Mouse (Mus musculus): Measurements from ENCODE around the gene Krtap3-3. TPM values are rescaled to one million over a fixed set of nuclear protein-coding genes. Genes with fewer than 3 reads are reported as not detected.

Gene Krtap3-3
- polyA plus RNA-seq, 1 experiment = 1.2 TPM

GRCm38 (mm10) chr11:99566530-99566929 lies 15.9 kb upstream of the Krtap3-3 start, which contains the start of gene Krtap3-1:
Krtap3-1 (minus strand) TSS chr11:99566630.
- H3K4me3 ChIP-seq (replicated peaks; ENCODE audit: extremely low read depth, low read depth, low read length) = no peak within 1 kb of the TSS
- no peaks in the 10 kb centered on the region for H3K4me1 ChIP-seq (ENCODE audit: control insufficient read depth, insufficient read depth, low read length)
- 95% methylated on average over 7 of the region's 7 CpGs for whole genome bisulfite sequencing
- no peak for TF ChIP-seq CTCF (IDR thresholded peaks at IDR 0.05; ENCODE audit: insufficient read depth, low read length)
- no peak for TF ChIP-seq POLR2A (IDR thresholded peaks at IDR 0.05; ENCODE audit: borderline replicate concordance, extremely low read depth, low read depth, low read length)
- DNase-seq = no peak

GRCm38 (mm10) chr11:99562580-99562979 lies 11.9 kb upstream of the Krtap3-3 start:
- no peak overlapping the region for H3K4me3 ChIP-seq (replicated peaks; ENCODE audit: extremely low read depth, low read depth, low read length)
- TF ChIP-seq CTCF (IDR thresholded peaks at IDR 0.05; ENCODE audit: insufficient read depth, low read length) (no peak), POLR2A (IDR thresholded peaks at IDR 0.05; ENCODE audit: borderline replicate concordance, extremely low read depth, low read depth, low read length) (no peak)
- no peaks in the 10 kb centered on the region for H3K4me1 ChIP-seq (ENCODE audit: control insufficient read depth, insufficient read depth, low read length)
- no peak for DNase-seq
- 76% methylated on average over 6 of the region's 6 CpGs for WGBS

DNA sequence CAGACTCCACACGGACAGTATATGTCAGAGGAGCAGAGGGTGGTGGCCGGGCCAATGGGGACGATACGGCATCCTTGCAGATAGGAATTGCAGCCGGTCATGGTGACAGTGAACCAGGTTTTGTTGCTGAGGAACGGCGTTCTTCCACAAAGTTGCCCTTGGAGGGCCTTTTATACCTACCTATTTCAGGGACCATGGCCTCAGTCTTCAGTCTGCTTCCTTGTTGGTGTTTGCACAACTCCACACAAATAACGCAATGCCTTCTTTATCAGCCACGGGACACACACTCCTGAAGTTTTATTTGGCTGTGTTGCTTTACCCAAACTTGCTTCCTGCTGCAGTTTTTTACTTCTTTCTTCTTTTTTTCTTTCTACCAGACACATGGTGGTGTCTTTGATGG lies 8.7 kb upstream of the Krtap3-3 start, which contains the start of gene Gm11939:
TSS of gene Gm11939 (minus strand) at position 101 of the 400 bp plus-strand sequence.
- Histone ChIP-seq H3K4me3 (replicated peaks; ENCODE audit: extremely low read depth, low read depth, low read length) (no peak within 1 kb of the TSS), H3K4me1 (ENCODE audit: control insufficient read depth, insufficient read depth, low read length) (no peaks in the 10 kb centered on the region)
- no peak for DNase-seq
- TF ChIP-seq CTCF (IDR thresholded peaks at IDR 0.05; ENCODE audit: insufficient read depth, low read length) (no peak), POLR2A (IDR thresholded peaks at IDR 0.05; ENCODE audit: borderline replicate concordance, extremely low read depth, low read depth, low read length) (no peak)
- WGBS = 80% methylated on average over 9 of the region's 9 CpGs

GRCm38 (mm10) chr11:99557976-99558745 lies 7.5 kb upstream of the Krtap3-3 start:
- 60% methylated on average over 3 of the region's 3 CpGs for WGBS
- DNase-seq = no peak
- TF ChIP-seq CTCF (IDR thresholded peaks at IDR 0.05; ENCODE audit: insufficient read depth, low read length) (no peak), POLR2A (IDR thresholded peaks at IDR 0.05; ENCODE audit: borderline replicate concordance, extremely low read depth, low read depth, low read length) (no peak)
- Histone ChIP-seq H3K4me1 (ENCODE audit: control insufficient read depth, insufficient read depth, low read length) (no peaks in the 10 kb centered on the region), H3K4me3 (replicated peaks; ENCODE audit: extremely low read depth, low read depth, low read length) (no peak overlapping the region)

DNA sequence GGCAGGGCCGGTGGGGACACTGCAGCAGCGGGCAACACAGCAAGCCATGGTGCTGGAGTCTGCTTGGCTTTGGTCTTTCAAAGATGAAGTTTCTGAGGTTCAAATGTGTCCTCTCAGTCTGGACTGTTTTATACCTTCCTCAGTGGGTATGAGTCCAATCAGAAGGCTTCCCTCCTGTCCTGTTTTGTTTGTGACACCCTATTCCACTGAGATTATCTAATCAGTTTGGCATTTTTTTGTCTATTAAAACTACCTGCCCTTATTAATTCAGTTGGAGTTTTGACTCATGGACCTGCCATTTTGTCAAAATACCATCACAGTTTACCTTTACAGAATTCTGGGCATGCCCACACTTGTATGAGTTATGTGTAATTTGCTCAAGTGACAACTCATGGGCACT lies 6.1 kb upstream of the Krtap3-3 start, which contains the start of gene Krtap3-2:
TSS of gene Krtap3-2 (minus strand) at position 101 of the 400 bp plus-strand sequence.
- Histone ChIP-seq H3K4me1 (ENCODE audit: control insufficient read depth, insufficient read depth, low read length) (no peaks in the 10 kb centered on the region), H3K4me3 (replicated peaks; ENCODE audit: extremely low read depth, low read depth, low read length) (no peak within 1 kb of the TSS)
- 66% methylated on average over 2 of the region's 2 CpGs for WGBS
- no peak for DNase-seq
- TF ChIP-seq POLR2A (IDR thresholded peaks at IDR 0.05; ENCODE audit: borderline replicate concordance, extremely low read depth, low read depth, low read length) (no peak), CTCF (IDR thresholded peaks at IDR 0.05; ENCODE audit: insufficient read depth, low read length) (no peak)

DNA sequence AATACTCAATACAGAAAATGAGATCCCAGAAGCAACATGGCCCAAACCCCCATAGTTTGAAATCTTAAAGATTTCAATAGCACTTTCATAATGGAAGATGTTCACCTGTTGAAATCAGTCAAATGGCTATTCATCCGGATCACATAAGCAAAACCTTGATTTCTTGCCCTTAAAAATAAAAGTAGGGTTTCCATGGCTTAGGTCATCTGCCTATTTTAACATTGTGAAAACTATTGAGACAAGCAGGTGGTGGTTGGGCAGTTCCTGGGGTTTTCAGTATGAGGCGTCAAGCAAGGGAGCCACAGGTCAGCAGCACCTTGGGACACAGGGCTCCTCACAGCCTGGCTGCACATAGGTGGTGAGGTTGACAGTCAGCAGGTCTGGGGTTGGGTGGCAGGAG lies 5.5 kb upstream of the Krtap3-3 start:
- TF ChIP-seq POLR2A (IDR thresholded peaks at IDR 0.05; ENCODE audit: borderline replicate concordance, extremely low read depth, low read depth, low read length) (no peak), CTCF (IDR thresholded peaks at IDR 0.05; ENCODE audit: insufficient read depth, low read length) (no peak)
- Histone ChIP-seq H3K4me1 (ENCODE audit: control insufficient read depth, insufficient read depth, low read length) (no peaks in the 10 kb centered on the region), H3K4me3 (replicated peaks; ENCODE audit: extremely low read depth, low read depth, low read length) (no peak overlapping the region)
- WGBS = 87% methylated on average over 2 of the region's 2 CpGs
- DNase-seq = no peak

GRCm38 (mm10) chr11:99547892-99548291 lies 2.8 kb downstream of the Krtap3-3 start:
- DNase-seq = no peak
- no peak overlapping the region for H3K4me3 ChIP-seq (replicated peaks; ENCODE audit: extremely low read depth, low read depth, low read length)
- no peaks in the 10 kb centered on the region for H3K4me1 ChIP-seq (ENCODE audit: control insufficient read depth, insufficient read depth, low read length)
- TF ChIP-seq POLR2A (IDR thresholded peaks at IDR 0.05; ENCODE audit: borderline replicate concordance, extremely low read depth, low read depth, low read length) (no peak), CTCF (IDR thresholded peaks at IDR 0.05; ENCODE audit: insufficient read depth, low read length) (no peak)

GRCm38 (mm10) chr11:99539721-99540120 lies 10.9 kb downstream of the Krtap3-3 start:
- TF ChIP-seq CTCF (IDR thresholded peaks at IDR 0.05; ENCODE audit: insufficient read depth, low read length) (no peak), POLR2A (IDR thresholded peaks at IDR 0.05; ENCODE audit: borderline replicate concordance, extremely low read depth, low read depth, low read length) (no peak)
- Histone ChIP-seq H3K4me3 (replicated peaks; ENCODE audit: extremely low read depth, low read depth, low read length) (no peak overlapping the region), H3K4me1 (ENCODE audit: control insufficient read depth, insufficient read depth, low read length) (no peaks in the 10 kb centered on the region)
- 44% methylated on average over 9 of the region's 9 CpGs for WGBS
- no peak for DNase-seq

- Histone ChIP-seq H3K4me3 (replicated peaks; ENCODE audit: extremely low read depth, low read depth, low read length) (no peak within 1 kb of the TSS), H3K4me1 (ENCODE audit: control insufficient read depth, insufficient read depth, low read length) (no peaks in the 10 kb centered on the region)
- no peak for TF ChIP-seq POLR2A (IDR thresholded peaks at IDR 0.05; ENCODE audit: borderline replicate concordance, extremely low read depth, low read depth, low read length)
- no peak for TF ChIP-seq CTCF (IDR thresholded peaks at IDR 0.05; ENCODE audit: insufficient read depth, low read length)
- no peak for DNase-seq
- 53% methylated on average over 13 of the region's 13 CpGs for WGBS
These were observed 29.3 kb downstream of the Krtap3-3 start, which contains the start of gene Krt39 for GRCm38 (mm10) chr11:99521288-99521860. Krt39 (minus strand) TSS chr11:99521338.

All from lung, adult 2 months (tissue).